Mouse (Mus musculus) C2C12 (cell line): Measurements from ENCODE around the gene Rps6kb2.

Experiments used
- CEBPB ChIP-seq: IDR thresholded peaks from one replicate; pipeline ENCODE4 v1.6.1; 2011; ENCODE audit warnings: low read depth, mild to moderate bottlenecking, control low read depth, moderate library complexity
- CTCF ChIP-seq: IDR thresholded peaks from one replicate; pipeline ENCODE4 v1.5.1; 2011; ENCODE audit not compliant: control insufficient read depth, insufficient read depth, insufficient read length

- TF ChIP-seq CEBPB: no peak
- TF ChIP-seq CTCF: no peak
Observed at GRCm38 (mm10) chr19:4192251-4192985, 29.3 kb upstream of the Rps6kb2 start.
